Mouse (Mus musculus): ENCODE measurements at regions not wholly inside any gene's neighbourhood (a gene's known extent, or its start where the extent isn't known, plus 50 kb on each side); places are given as distances from the start of the nearest gene placed in this dataset.

DNA sequence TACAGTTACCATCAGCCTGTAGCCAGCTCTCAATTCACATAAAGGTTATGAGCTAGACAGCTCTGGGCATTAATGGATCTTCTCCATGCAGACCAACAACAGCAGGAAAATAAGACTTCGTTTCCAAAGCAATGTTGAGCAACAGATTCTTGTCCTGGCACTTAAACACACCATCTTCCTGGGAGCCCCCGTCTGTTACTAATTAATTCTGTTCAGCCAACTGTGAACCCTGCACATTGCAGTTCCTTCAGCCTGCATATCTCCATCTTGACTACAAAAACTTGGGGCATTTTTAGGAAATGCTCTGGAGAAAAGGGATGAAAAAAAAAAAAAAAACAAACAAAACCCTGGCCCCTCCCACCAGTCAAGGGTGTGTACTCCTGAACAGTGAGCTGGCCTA lies 131.2 kb downstream of the Gpat3 start:
- TF ChIP-seq POLR2A (IDR thresholded peaks at IDR 0.05; ENCODE audit: control insufficient read depth, extremely low read depth, insufficient read depth, low read length, poor library complexity) (no peak), CTCF (IDR thresholded peaks at IDR 0.05; ENCODE audit: borderline replicate concordance, control insufficient read depth, extremely low read depth, insufficient read depth, low read length, poor library complexity) (no peak)
